Mouse (Mus musculus) kidney, postnatal 14 days (tissue): ENCODE measurements at regions not wholly inside any gene's neighbourhood (a gene's known extent, or its start where the extent isn't known, plus 50 kb on each side); places are given as distances from the start of the nearest gene placed in this dataset.
A peak's percentile ranks its signal among the peaks of the same experiment; 100 is the strongest.

ENCODE experiments used
- DNase-seq: peaks from one replicate; pipeline ENCODE4 v3.0.0; 2022; ENCODE audit warnings: mixed read lengths

GRCm38 (mm10) chr17:4199698-4200153, 503.7 kb upstream of the Nox3 start:
- DNase-seq: peak; percentile 82

- no peak for DNase-seq
These were observed 505.2 kb upstream of the Nox3 start for GRCm38 (mm10) chr17:4201300-4201699.

- DNase-seq: no peak
These were observed 512.3 kb upstream of the Nox3 start for GRCm38 (mm10) chr17:4208142-4208925.

- DNase-seq: peak; percentile 39
These were observed 513.6 kb upstream of the Nox3 start for GRCm38 (mm10) chr17:4209650-4210049.

- DNase-seq: no peak
These were observed 516.5 kb upstream of the Nox3 start for GRCm38 (mm10) chr17:4212586-4212985.

GRCm38 (mm10) chr17:4214970-4215369, 518.9 kb upstream of the Nox3 start:
- no peak for DNase-seq

- no peak for DNase-seq
These were observed 520.1 kb upstream of the Nox3 start for GRCm38 (mm10) chr17:4216203-4216602.

GRCm38 (mm10) chr17:4216750-4217149, 520.7 kb upstream of the Nox3 start:
- DNase-seq: no peak

- DNase-seq: peak; percentile 36
These were observed 524.8 kb upstream of the Nox3 start for GRCm38 (mm10) chr17:4220661-4221360.

GRCm38 (mm10) chr17:4227889-4228288, 531.8 kb upstream of the Nox3 start:
- peak; percentile 23 for DNase-seq

- no peak for DNase-seq
These were observed 533.9 kb upstream of the Nox3 start for GRCm38 (mm10) chr17:4229969-4230368.

GRCm38 (mm10) chr17:4250476-4250875, 554.4 kb upstream of the Nox3 start:
- DNase-seq: no peak

- no peak for DNase-seq
These were observed 569.4 kb upstream of the Nox3 start for GRCm38 (mm10) chr17:4265471-4265870.

GRCm38 (mm10) chr17:4265946-4266345, 569.9 kb upstream of the Nox3 start:
- DNase-seq: no peak

GRCm38 (mm10) chr17:4266487-4266886, 570.4 kb upstream of the Nox3 start:
- no peak for DNase-seq

GRCm38 (mm10) chr17:4268380-4268779, 572.3 kb upstream of the Nox3 start:
- peak; percentile 67 for DNase-seq

- no peak for DNase-seq
These were observed 576.4 kb upstream of the Nox3 start for GRCm38 (mm10) chr17:4272456-4272855.

- no peak for DNase-seq
These were observed 580.7 kb upstream of the Nox3 start for GRCm38 (mm10) chr17:4276722-4277121.

- DNase-seq: no peak
These were observed 582.3 kb upstream of the Nox3 start for GRCm38 (mm10) chr17:4278239-4278827.

GRCm38 (mm10) chr17:4281451-4281850, 585.4 kb upstream of the Nox3 start:
- no peak for DNase-seq

GRCm38 (mm10) chr17:4291418-4291817, 595.4 kb upstream of the Nox3 start:
- DNase-seq: no peak

- no peak for DNase-seq
These were observed 600.6 kb upstream of the Nox3 start for GRCm38 (mm10) chr17:4296521-4297155.

- no peak for DNase-seq
These were observed 601.1 kb upstream of the Nox3 start for GRCm38 (mm10) chr17:4297156-4297535.
